Mouse (Mus musculus): ENCODE data around the gene Tnnc1.

GRCm38 (mm10) chr14:31250222-31251083, 42.3 kb downstream of the Tnnc1 start:
- no peak for TF ChIP-seq POLR2A (IDR thresholded peaks at IDR 0.05; ENCODE audit: borderline replicate concordance, low read depth, low read length)
- no peak for TF ChIP-seq CTCF (IDR thresholded peaks at IDR 0.05; ENCODE audit: low read depth, low read length)

Data from bone marrow macrophage, adult 2 months (primary cell).